Mouse (Mus musculus) lung, adult 2 months (tissue): Measurements from ENCODE around the gene Podn.

Experiments
- CTCF ChIP-seq: fragments of 200-500 bp; IDR thresholded peaks from 2 replicates; pipeline ENCODE4 v1.5.1; 2011; ENCODE audit warnings: mild to moderate bottlenecking, low read length, control low read depth; ENCODE audit not compliant: insufficient read depth
- POLR2A ChIP-seq: fragments of 200-500 bp; IDR thresholded peaks from 2 replicates; pipeline ENCODE4 v1.6.1; 2011; ENCODE audit warnings: low read depth, mild to moderate bottlenecking, control low read depth, low read length, borderline replicate concordance; ENCODE audit errors: extremely low read depth

GRCm38 (mm10) chr4:108065176-108065844 lies 30.9 kb downstream of the Podn start:
- TF ChIP-seq CTCF (no peak), POLR2A (no peak)
